Mouse (Mus musculus) midbrain, embryonic 12.5 days (tissue): Measurements from ENCODE around the gene Commd1. TPM values are rescaled to one million over a fixed set of nuclear protein-coding genes. Genes with fewer than 3 reads are reported as not detected.

Source experiments
- ATAC-seq: fragments of 200-750 bp; cut with Nextera tagmentation; 2 replicates; pipeline ENCODE4 v1.8.0; 2017; ENCODE audit warnings: low read depth, moderate TSS enrichment, moderate library complexity; ENCODE audit not compliant: low FRiP score
- H3K27ac ChIP-seq: fragments of 300-500 bp; sonication (generic); replicated peaks from 2 replicates; pipeline ENCODE4 v1.5.1; 2016; ENCODE audit warnings: mild to moderate bottlenecking
- H3K27me3 ChIP-seq: fragments of 300-500 bp; sonication (generic); 2 replicates; pipeline ENCODE4 v1.6.1; 2016; ENCODE audit warnings: mild to moderate bottlenecking
- H3K36me3 ChIP-seq: fragments of 300-500 bp; sonication (generic); 2 replicates; pipeline ENCODE4 v1.6.1; 2016
- H3K4me1 ChIP-seq: fragments of 300-500 bp; sonication (generic); 2 replicates; pipeline ENCODE4 v1.6.1; 2016
- H3K4me2 ChIP-seq: fragments of 300-500 bp; sonication (generic); replicated peaks from 2 replicates; pipeline ENCODE4 v1.6.1; 2016; ENCODE audit warnings: mild to moderate bottlenecking, moderate library complexity
- H3K4me3 ChIP-seq: fragments of 300-500 bp; sonication (generic); 2 replicates; pipeline ENCODE4 v1.5.1; 2016; ENCODE audit warnings: mild to moderate bottlenecking
- H3K9ac ChIP-seq: fragments of 300-500 bp; sonication (generic); replicated peaks from 2 replicates; pipeline ENCODE4 v1.6.1; 2016; ENCODE audit warnings: mild to moderate bottlenecking, moderate library complexity
- H3K9me3 ChIP-seq: fragments of 300-500 bp; sonication (generic); 2 replicates; pipeline ENCODE4 v1.6.1; 2016; ENCODE audit warnings: mild to moderate bottlenecking
- WGBS: fragments of 180-500 bp; shearing (Covaris S2); methylation state at CpG from one replicate; pipeline ENCODE4 v1.1.7; 2016; 5-methylcytosine and 5-hydroxymethylcytosine counted together
- polyA plus RNA-seq: library from polyadenylated mRNA; unstranded; fragments of >200 nt; fragmentation: Nextera tagmentation; extraction: Ambion mirVana; gene quantifications from 2 replicates; pipeline ENCODE4 v1.2.1, GENCODE M21; 2016

Commd1 gene
- polyA plus RNA-seq = 333 and 349 TPM in 2 replicates

DNA sequence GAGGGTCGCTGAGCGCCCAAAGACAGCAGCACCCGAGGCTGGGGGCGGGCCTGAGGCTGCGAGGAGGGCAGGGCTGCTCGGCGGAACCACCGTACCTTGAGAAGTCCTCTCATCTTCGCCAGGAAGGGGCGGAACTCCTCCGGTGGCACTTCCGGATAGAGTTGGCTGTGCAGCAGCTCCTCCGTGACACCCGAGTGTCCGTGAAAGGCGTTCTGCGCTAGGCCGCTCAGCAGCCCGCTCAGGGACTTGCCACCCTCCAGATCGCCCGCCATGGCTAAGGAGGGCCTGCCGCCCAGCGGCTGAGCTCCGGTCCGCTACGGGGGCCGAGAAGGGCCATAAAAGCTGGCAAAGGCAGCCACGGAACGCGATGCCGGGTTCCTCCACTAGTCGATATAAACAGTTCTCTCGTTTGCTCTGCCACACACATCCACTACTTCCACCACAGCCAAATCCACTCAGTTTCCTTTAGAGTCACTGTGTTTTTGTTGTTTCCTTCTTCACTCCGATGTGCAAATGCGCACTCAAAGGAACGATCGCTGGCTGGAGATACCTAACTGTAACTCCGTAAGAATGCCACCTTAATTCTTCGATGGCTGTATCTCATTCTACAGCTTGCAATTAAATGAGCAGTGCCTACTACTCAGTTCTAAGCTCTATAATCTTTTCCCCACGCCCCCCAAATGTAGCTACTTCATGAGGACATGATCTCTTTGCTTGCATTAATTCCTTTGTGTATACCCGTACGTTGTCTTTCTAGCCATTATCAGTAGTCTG is at the start of gene Commd1, which contains the start of gene Gm28048:
Commd1 (minus strand) TSS at position 399 of the 774 bp plus-strand sequence.
Gm28048 (minus strand) TSS at position 107 of the 774 bp plus-strand sequence.
- Histone ChIP-seq H3K4me1 (peaks cover 19% of the 10 kb centered on the region), H3K4me2 (peak within 1 kb of the TSS; percentile 80), H3K27ac (peak within 1 kb of the TSS; percentile 97), H3K9ac (peak within 1 kb of the TSS; percentile 76), H3K36me3 (peaks cover 9% of the 10 kb centered on the region), H3K9me3 (no peaks in the 10 kb centered on the region), H3K4me3 (peak within 1 kb of the TSS; percentile 68), H3K27me3 (no peaks in the 10 kb centered on the region)
- peak; percentile 94 for ATAC-seq
- 4% methylated on average over 42 of the region's 42 CpGs for whole genome bisulfite sequencing

DNA sequence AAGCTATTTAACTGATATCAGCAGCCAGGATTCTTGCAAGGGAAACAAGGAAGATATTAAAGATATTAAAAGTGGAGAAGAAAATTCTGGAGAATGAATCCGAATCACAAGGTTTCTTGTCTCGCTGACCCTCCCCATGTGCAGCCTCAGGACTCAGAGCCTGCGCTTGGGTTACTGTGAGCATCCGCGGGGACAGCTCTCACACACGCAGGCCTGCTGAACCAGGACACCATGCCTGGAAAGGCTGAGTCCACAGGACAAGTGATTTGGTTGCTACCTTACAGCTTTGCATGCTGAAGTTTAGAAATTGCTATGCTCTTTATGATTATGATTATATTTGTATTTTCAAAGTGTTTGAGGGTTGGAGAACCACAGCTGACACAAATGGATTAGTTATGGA is 47.2 kb upstream of the Commd1 start:
- H3K4me3 ChIP-seq = no peak overlapping the region
- no peaks in the 10 kb centered on the region for H3K27me3 ChIP-seq
- no peak for ATAC-seq
- no peaks in the 10 kb centered on the region for H3K36me3 ChIP-seq
- H3K27ac ChIP-seq = no peak overlapping the region
- H3K4me2 ChIP-seq = no peak overlapping the region
- no peaks in the 10 kb centered on the region for H3K4me1 ChIP-seq
- no peak overlapping the region for H3K9ac ChIP-seq
- H3K9me3 ChIP-seq = no peaks in the 10 kb centered on the region
- 79% methylated on average over 6 of the region's 6 CpGs for WGBS

DNA sequence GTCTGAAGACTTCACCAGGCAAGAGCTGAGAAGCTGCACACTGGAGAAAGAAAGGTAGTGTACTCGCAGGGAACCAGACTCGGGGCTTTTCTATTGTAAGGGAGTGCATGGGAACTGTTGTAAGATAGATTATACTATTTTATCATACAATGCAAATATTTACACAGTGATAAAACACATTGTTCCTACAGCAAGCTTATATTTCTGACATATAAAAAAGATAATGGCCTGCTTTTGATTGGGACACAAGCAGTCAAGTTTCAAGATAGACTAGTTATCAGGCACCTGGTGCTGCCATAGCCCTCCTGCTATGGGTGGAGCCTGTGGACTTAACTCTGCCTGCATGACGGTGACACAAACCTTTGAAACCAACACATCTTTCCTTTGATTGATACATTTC is 46.8 kb upstream of the Commd1 start:
- H3K27me3 ChIP-seq = no peaks in the 10 kb centered on the region
- H3K27ac ChIP-seq = no peak overlapping the region
- WGBS = 73% methylated on average over 3 of the region's 3 CpGs
- no peak overlapping the region for H3K9ac ChIP-seq
- H3K9me3 ChIP-seq = no peaks in the 10 kb centered on the region
- no peak for ATAC-seq
- H3K4me3 ChIP-seq = no peak overlapping the region
- H3K36me3 ChIP-seq = no peaks in the 10 kb centered on the region
- H3K4me2 ChIP-seq = no peak overlapping the region
- H3K4me1 ChIP-seq = no peaks in the 10 kb centered on the region

DNA sequence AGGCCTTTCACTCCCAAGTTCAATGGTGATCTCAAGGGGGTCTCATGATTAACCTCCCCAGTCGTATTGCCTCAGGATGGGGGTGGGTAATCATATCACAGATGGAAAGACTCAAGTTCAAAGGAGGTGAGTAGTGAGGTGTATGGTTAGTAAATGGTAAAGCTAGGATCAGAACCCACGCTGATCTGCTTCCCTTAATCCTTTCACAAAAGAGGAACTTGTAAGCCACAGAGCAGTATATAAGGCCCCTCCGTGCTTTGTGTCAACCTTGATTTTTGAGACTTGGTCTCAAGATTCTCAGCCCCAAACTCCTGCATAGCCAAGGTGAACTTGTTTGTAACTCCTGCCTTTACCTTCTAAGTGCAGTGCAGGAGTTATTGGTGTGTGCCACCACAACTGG is 42.0 kb upstream of the Commd1 start:
- H3K9me3 ChIP-seq = no peaks in the 10 kb centered on the region
- H3K4me3 ChIP-seq = no peak overlapping the region
- no peak for ATAC-seq
- no peaks in the 10 kb centered on the region for H3K27me3 ChIP-seq
- WGBS = 60% methylated on average over 3 of the region's 3 CpGs
- no peak overlapping the region for H3K27ac ChIP-seq
- H3K4me1 ChIP-seq = no peaks in the 10 kb centered on the region
- no peak overlapping the region for H3K9ac ChIP-seq
- H3K36me3 ChIP-seq = no peaks in the 10 kb centered on the region
- H3K4me2 ChIP-seq = no peak overlapping the region

DNA sequence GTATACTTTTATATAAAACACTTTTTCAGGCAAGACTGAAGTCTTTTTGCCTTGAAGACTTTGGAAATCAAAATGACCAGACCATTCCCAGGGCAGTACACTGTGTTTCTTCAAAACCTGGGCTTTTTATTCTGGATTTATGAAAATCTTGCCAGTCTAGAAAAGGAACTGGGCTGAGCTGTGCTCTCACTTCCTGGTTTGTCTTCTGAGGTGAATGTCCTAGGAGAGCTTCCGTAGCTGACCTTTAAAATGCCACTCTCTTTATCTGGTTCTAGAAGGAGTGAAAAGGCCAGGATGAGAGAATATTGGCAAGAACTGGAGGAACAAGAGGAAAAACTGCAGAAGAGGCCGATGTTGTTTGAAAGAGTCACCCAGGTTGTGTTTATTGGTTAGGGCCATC is 41.0 kb upstream of the Commd1 start:
- ATAC-seq = no peak
- H3K4me3 ChIP-seq = no peak overlapping the region
- no peaks in the 10 kb centered on the region for H3K4me1 ChIP-seq
- H3K27ac ChIP-seq = no peak overlapping the region
- H3K27me3 ChIP-seq = no peaks in the 10 kb centered on the region
- 91% methylated on average over 2 of the region's 2 CpGs for WGBS
- H3K9me3 ChIP-seq = no peaks in the 10 kb centered on the region
- H3K36me3 ChIP-seq = no peaks in the 10 kb centered on the region
- no peak overlapping the region for H3K4me2 ChIP-seq
- H3K9ac ChIP-seq = no peak overlapping the region

DNA sequence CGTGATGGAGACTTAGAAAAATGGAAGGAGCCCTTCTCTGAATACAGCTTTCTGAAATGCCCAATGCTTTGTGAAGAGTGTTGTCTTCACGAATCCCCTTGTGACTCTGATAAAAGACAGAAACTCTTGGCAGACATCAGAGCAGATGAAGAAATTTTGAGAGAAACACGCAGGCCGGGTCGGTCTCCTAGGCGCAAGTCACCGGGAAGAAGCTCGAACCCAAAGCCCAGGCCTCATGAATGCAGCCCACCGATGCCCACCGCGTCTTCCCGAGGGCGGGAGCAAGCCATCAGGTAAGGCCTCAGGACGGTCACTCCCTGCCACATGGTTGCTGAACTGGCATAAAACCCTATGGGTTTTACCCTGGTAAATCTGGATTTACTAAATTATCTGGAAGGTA is 38.7 kb upstream of the Commd1 start:
- WGBS = 91% methylated on average over 14 of the region's 14 CpGs
- Histone ChIP-seq H3K27me3 (no peaks in the 10 kb centered on the region), H3K27ac (no peak overlapping the region), H3K36me3 (no peaks in the 10 kb centered on the region), H3K9ac (no peak overlapping the region), H3K4me2 (no peak overlapping the region), H3K9me3 (no peaks in the 10 kb centered on the region), H3K4me1 (no peaks in the 10 kb centered on the region), H3K4me3 (no peak overlapping the region)
- no peak for ATAC-seq

DNA sequence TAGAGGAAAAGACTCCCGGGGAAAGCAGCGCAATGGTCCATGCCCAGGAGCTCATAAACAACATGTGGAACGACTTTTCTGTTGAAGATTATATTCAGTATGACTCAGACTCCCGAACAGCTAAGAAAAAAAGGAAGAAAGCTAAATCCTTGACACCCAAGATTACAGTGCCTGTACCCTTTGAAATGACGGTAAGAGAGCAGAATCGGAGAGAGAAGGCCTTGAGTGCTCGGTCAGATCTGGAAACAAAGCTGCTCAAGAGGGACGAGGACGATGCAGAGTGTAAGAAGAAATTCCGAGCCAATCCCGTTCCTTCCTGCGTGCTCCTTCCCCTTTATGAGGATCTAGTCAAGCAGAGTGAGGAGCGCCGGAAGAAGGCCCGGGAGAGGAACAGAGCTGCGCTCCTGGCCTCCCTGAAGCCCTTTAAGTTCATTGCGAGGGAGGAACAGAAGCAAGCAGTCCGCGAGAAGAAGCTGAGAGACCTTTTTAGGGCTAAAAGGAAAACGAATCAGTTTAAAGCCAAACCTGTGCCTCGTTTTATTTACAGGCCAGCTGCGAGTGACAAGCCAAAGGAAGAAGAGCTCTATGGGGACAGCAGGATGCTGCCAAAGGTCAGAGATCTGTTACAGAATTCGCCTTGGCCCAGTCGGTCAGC is 38.1 kb upstream of the Commd1 start:
- no peak for ATAC-seq
- Histone ChIP-seq H3K4me1 (no peaks in the 10 kb centered on the region), H3K4me2 (no peak overlapping the region), H3K36me3 (no peaks in the 10 kb centered on the region), H3K27me3 (no peaks in the 10 kb centered on the region), H3K4me3 (no peak overlapping the region), H3K27ac (no peak overlapping the region), H3K9ac (no peak overlapping the region), H3K9me3 (no peaks in the 10 kb centered on the region)
- WGBS = 66% methylated on average over 24 of the region's 24 CpGs

DNA sequence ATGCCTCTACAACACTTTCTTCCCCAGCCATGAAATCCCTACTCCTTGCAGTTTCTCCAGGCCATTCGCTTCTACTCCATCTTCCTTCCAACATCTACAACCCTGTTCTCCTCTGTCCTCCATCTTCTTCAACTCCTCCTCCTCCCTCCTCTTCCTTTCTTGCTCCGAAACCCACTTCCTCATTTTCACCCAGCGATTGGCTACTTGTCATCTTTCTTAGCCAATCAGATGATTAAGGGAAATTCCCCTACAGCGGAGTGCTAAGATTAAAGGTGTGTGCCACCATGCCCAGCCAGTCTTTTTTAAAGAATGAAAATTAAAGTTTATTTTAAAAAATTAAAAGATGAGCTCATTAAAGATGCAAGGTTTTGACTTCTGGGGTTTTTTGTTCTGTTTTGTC is 35.8 kb upstream of the Commd1 start:
- no peak for ATAC-seq
- Histone ChIP-seq H3K36me3 (no peaks in the 10 kb centered on the region), H3K4me3 (no peak overlapping the region), H3K4me2 (no peak overlapping the region), H3K27me3 (no peaks in the 10 kb centered on the region), H3K27ac (no peak overlapping the region), H3K9ac (no peak overlapping the region), H3K4me1 (no peaks in the 10 kb centered on the region), H3K9me3 (no peaks in the 10 kb centered on the region)
- WGBS = 96% methylated on average over 4 of the region's 4 CpGs

DNA sequence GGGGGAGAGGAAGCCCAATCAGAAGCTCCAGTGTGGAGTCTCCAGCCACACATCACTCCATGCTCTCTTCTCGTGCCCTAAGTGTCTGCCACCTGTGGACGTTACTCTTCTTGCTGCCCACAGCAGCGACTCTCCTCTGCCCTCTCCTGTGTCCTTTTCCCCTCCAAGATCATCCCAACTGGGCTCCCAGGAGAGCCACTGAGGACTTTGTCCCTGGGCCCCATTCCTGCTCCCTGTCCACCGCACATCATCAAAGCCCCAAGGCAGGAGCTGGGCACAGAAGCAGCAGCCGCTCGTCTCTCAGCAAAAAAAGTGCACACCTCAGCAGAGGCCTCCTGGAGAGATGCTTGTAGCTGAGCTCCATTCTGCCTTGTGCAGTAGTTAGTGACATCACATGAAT is 32.8 kb upstream of the Commd1 start:
- no peak overlapping the region for H3K27ac ChIP-seq
- no peaks in the 10 kb centered on the region for H3K27me3 ChIP-seq
- H3K9me3 ChIP-seq = no peaks in the 10 kb centered on the region
- no peak overlapping the region for H3K4me2 ChIP-seq
- 76% methylated on average over 6 of the region's 6 CpGs for WGBS
- ATAC-seq = no peak
- no peak overlapping the region for H3K4me3 ChIP-seq
- H3K9ac ChIP-seq = no peak overlapping the region
- no peaks in the 10 kb centered on the region for H3K4me1 ChIP-seq
- no peaks in the 10 kb centered on the region for H3K36me3 ChIP-seq

DNA sequence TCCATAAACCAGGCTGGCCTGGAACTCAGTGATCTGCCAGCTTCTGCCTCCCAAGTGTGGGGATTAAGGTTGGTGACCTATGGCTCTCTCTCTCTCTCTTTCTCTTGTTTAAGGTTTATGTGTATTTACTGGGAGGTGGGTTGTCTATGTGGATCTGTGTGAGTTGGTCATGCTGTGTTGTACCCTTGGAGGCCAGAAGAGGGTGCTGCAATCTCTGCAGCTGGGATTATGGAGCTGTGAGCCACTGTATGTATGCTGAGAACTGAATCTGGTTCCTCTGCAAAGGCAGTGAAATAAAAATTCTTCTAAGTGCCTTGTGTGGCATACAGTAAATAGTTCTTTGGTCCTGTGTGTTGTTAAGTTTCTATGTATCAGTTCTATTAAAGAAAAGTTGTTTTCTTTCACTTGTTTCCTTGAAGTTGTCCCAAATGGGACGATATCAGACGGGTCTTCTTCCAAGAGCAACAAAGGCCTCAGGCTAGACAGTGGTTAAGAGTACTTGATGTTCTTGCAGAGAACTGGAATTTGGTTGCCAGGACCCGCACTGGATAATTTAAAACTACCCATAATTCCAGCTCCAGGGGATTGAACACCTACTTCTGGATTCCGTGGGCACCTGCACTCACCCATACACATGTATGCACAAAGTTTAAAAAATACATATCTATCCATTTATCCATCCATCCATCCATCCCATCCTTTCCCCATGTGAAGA is 31.6 kb upstream of the Commd1 start:
- no peak overlapping the region for H3K27ac ChIP-seq
- no peaks in the 10 kb centered on the region for H3K4me1 ChIP-seq
- H3K4me3 ChIP-seq = no peak overlapping the region
- no peak overlapping the region for H3K4me2 ChIP-seq
- no peak for ATAC-seq
- WGBS = 91% methylated on average over 4 of the region's 4 CpGs
- H3K36me3 ChIP-seq = no peaks in the 10 kb centered on the region
- no peaks in the 10 kb centered on the region for H3K9me3 ChIP-seq
- H3K27me3 ChIP-seq = no peaks in the 10 kb centered on the region
- no peak overlapping the region for H3K9ac ChIP-seq

DNA sequence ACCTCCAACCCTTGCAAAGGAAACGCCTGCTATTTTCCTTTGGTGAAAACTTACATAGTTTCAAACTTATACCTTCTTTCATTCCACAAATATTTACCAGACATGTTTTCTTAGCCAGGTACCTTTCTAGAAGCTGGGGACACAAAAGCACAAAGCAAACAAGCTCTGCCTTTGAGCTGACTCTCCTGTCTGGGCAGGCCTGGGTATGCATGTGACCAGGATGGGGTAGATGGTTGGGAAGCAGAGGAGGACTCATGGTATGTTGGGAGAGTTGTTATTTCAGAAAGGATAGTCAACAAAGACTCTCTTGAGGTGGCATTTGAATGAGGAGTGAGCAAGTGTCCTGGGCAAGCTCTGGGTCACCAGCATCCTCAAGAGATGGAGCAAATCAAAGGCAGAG is 30.9 kb upstream of the Commd1 start:
- no peaks in the 10 kb centered on the region for H3K9me3 ChIP-seq
- no peak for ATAC-seq
- H3K4me3 ChIP-seq = no peak overlapping the region
- H3K27ac ChIP-seq = no peak overlapping the region
- no peaks in the 10 kb centered on the region for H3K36me3 ChIP-seq
- H3K4me2 ChIP-seq = no peak overlapping the region
- no peak overlapping the region for H3K9ac ChIP-seq
- H3K4me1 ChIP-seq = no peaks in the 10 kb centered on the region
- WGBS = 69% methylated on average over 1 of the region's 1 CpGs
- H3K27me3 ChIP-seq = no peaks in the 10 kb centered on the region

DNA sequence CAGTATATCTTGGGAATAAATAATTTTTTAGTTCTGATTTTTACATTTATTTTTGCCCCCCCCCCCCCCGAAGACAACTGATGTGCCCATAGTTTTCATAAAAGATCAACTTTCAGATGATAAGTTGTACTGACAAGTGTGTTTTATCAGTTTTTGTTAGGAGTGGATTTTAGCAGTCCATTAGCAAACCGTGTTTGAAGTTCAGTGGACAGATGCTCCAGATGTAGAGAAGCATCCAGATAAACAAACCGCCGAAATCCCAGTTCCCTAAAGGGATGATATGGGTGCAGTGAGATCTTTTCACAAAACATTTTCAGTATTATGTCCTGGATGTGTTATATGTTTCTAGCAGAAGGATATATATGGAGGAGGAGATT is 26.6 kb upstream of the Commd1 start:
- no peak for ATAC-seq
- peaks cover 11% of the 10 kb centered on the region for H3K36me3 ChIP-seq
- H3K27ac ChIP-seq = peak overlapping the region; percentile 95; the same call in 1 of the 2 replicates
- no peak overlapping the region; the same call in 1 of the 2 replicates for H3K9ac ChIP-seq
- peak overlapping the region; percentile 68 for H3K4me2 ChIP-seq
- no peaks in the 10 kb centered on the region for H3K27me3 ChIP-seq
- 36% methylated on average over 4 of the region's 4 CpGs for WGBS
- no peaks in the 10 kb centered on the region for H3K9me3 ChIP-seq
- peak overlapping the region; percentile 49 for H3K4me3 ChIP-seq
- H3K4me1 ChIP-seq = peaks cover 4% of the 10 kb centered on the region; the same call in 1 of the 2 replicates
